Mouse (Mus musculus) heart, postnatal 0 days (tissue): ENCODE results near the gene Abcd2. TPM values are rescaled to one million over a fixed set of nuclear protein-coding genes. Genes with fewer than 3 reads are reported as not detected.

Experiments used
- ATAC-seq: fragments of 200-750 bp; cut with Nextera tagmentation; 2 replicates; pipeline ENCODE4 v1.8.0; 2017; ENCODE audit warnings: low read depth, moderate number of reproducible peaks, moderate library complexity; ENCODE audit not compliant: insufficient read depth
- DNase-seq: peaks from one replicate; pipeline ENCODE4 v3.0.0-alpha.2; 2016; ENCODE audit warnings: low spot score
- H3K27ac ChIP-seq: fragments of 300-500 bp; sonication (generic); 2 replicates; pipeline ENCODE4 v1.5.1; 2014; ENCODE audit warnings: low read depth, mild to moderate bottlenecking
- H3K27me3 ChIP-seq: fragments of 300-500 bp; sonication (generic); 2 replicates; pipeline ENCODE4 v1.6.1; 2014; ENCODE audit warnings: low read length, mixed read lengths; ENCODE audit not compliant: control insufficient read depth, insufficient read depth
- H3K36me3 ChIP-seq: fragments of 300-500 bp; sonication (generic); replicated peaks from 2 replicates; pipeline ENCODE4 v1.6.1; 2014; ENCODE audit warnings: low read length, mixed read lengths; ENCODE audit not compliant: control insufficient read depth, insufficient read depth
- H3K4me1 ChIP-seq: fragments of 300-500 bp; sonication (generic); 2 replicates; pipeline ENCODE4 v1.6.1; 2014; ENCODE audit warnings: antibody characterized with exemption; ENCODE audit not compliant: control insufficient read depth, insufficient read depth
- H3K4me2 ChIP-seq: fragments of 300-500 bp; sonication (generic); 2 replicates; pipeline ENCODE4 v1.6.1; 2014; ENCODE audit warnings: low read depth, mild to moderate bottlenecking, low read length, moderate library complexity
- H3K4me3 ChIP-seq: fragments of 300-500 bp; sonication (generic); 2 replicates; pipeline ENCODE4 v1.5.1; 2014; ENCODE audit warnings: low read depth, low read length
- H3K9ac ChIP-seq: fragments of 300-500 bp; sonication (generic); replicated peaks from 2 replicates; pipeline ENCODE4 v1.6.1; 2014; ENCODE audit warnings: low read depth, low read length, mixed read lengths
- H3K9me3 ChIP-seq: fragments of 300-500 bp; sonication (generic); replicated peaks from 2 replicates; pipeline ENCODE4 v1.6.1; 2016; ENCODE audit warnings: low read length; ENCODE audit not compliant: control insufficient read depth
- CTCF ChIP-seq: IDR thresholded peaks from 2 replicates; pipeline ENCODE4 v1.5.1; 2016; ENCODE audit warnings: antibody characterized with exemption, control low read depth, low read depth
- EP300 ChIP-seq: IDR thresholded peaks from 2 replicates; pipeline ENCODE4 v1.6.1; 2016; ENCODE audit warnings: antibody characterized with exemption, low read depth
- WGBS: fragments of 180-500 bp; shearing (Covaris S2); extraction: QIAGEN DNeasy Blood & Tissue Kit; methylation state at CpG from one replicate; pipeline ENCODE4 v1.1.7; 2014; 5-methylcytosine and 5-hydroxymethylcytosine counted together
- polyA plus RNA-seq: library from polyadenylated mRNA; unstranded; fragments of >200 nt; fragmentation: Nextera tagmentation; extraction: Ambion mirVana; gene quantifications from 2 replicates; pipeline ENCODE4 v1.2.1, GENCODE M21; 2015
- total RNA-seq: library from RNA; depleted of rRNA; stranded (reverse); fragments of >200 nt; gene quantifications from 2 replicates; pipeline ENCODE4 v1.2.3, GENCODE M21; 2014; ENCODE audit warnings: low replicate concordance; rRNA removed

Abcd2 gene
- total and polyA plus RNA-seq, 2 experiments from 2014 or later, result 0.38 to 1.2 TPM

- DNase-seq (no peak), ATAC-seq (no peak)
- no peak for TF ChIP-seq EP300
- no peak for TF ChIP-seq CTCF
- Histone ChIP-seq H3K9me3 (no peaks in the 10 kb centered on the region), H3K4me2 (no peak overlapping the region), H3K4me1 (no peaks in the 10 kb centered on the region), H3K27me3 (no peaks in the 10 kb centered on the region), H3K4me3 (no peak overlapping the region), H3K36me3 (no peaks in the 10 kb centered on the region), H3K9ac (no peak overlapping the region), H3K27ac (no peak overlapping the region)
- WGBS, result 88% methylated on average over 5 of the region's 5 CpGs
Observed at GRCm38 (mm10) chr15:91108102-91108659, 83.4 kb downstream of the Abcd2 start.

- ATAC-seq, result no peak
- H3K9ac ChIP-seq, result no peak overlapping the region
- H3K27me3 ChIP-seq, result no peaks in the 10 kb centered on the region
- no peaks in the 10 kb centered on the region for H3K36me3 ChIP-seq
- H3K27ac ChIP-seq, result no peak overlapping the region
- no peaks in the 10 kb centered on the region for H3K9me3 ChIP-seq
- no peak overlapping the region for H3K4me3 ChIP-seq
- TF ChIP-seq CTCF (no peak), EP300 (no peak)
- 27% methylated on average over 3 of the region's 3 CpGs for WGBS
- no peaks in the 10 kb centered on the region for H3K4me1 ChIP-seq
- DNase-seq, result peak; percentile 20
- H3K4me2 ChIP-seq, result no peak overlapping the region
Observed at GRCm38 (mm10) chr15:91104934-91105333, 86.7 kb downstream of the Abcd2 start.

- TF ChIP-seq EP300, result no peak
- TF ChIP-seq CTCF, result no peak
- Histone ChIP-seq H3K4me1 (no peaks in the 10 kb centered on the region), H3K4me2 (no peak overlapping the region), H3K9ac (no peak overlapping the region), H3K27me3 (no peaks in the 10 kb centered on the region), H3K4me3 (no peak overlapping the region), H3K9me3 (no peaks in the 10 kb centered on the region), H3K27ac (no peak overlapping the region), H3K36me3 (no peaks in the 10 kb centered on the region)
- ATAC-seq (no peak), DNase-seq (no peak)
- 93% methylated on average over 1 of the region's 1 CpGs for WGBS
Observed at GRCm38 (mm10) chr15:91104276-91104675, 87.3 kb downstream of the Abcd2 start.

DNA sequence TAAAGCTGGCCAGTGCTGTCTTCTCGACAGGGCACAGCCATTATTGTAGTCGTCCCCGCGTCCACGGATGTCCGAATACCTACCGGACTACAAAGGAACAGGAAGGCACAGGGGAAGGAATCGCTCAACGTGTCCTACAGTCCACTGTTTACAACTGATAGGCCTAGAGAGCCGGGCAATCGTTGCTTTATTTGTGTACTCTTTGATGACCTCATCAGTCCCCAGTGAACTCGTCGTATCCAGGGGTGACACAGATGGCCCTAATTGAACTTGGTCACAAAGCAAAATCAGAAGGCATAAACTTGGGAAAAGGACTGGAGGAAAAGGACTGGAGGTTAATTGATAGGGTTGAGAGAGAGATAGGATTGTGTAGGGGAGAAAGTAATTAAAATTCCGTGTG lies 87.8 kb downstream of the Abcd2 start:
- no peak overlapping the region for H3K9ac ChIP-seq
- DNase-seq (no peak), ATAC-seq (no peak)
- H3K9me3 ChIP-seq, result no peaks in the 10 kb centered on the region
- H3K4me1 ChIP-seq, result no peaks in the 10 kb centered on the region
- no peaks in the 10 kb centered on the region for H3K36me3 ChIP-seq
- 64% methylated on average over 14 of the region's 14 CpGs for WGBS
- no peak overlapping the region for H3K4me3 ChIP-seq
- no peak overlapping the region for H3K4me2 ChIP-seq
- H3K27me3 ChIP-seq, result no peaks in the 10 kb centered on the region
- H3K27ac ChIP-seq, result no peak overlapping the region
- TF ChIP-seq CTCF (no peak), EP300 (no peak)

GRCm38 (mm10) chr15:91103305-91103704 lies 88.3 kb downstream of the Abcd2 start:
- Histone ChIP-seq H3K4me3 (no peak overlapping the region), H3K27me3 (no peaks in the 10 kb centered on the region), H3K4me2 (no peak overlapping the region), H3K9me3 (no peaks in the 10 kb centered on the region), H3K4me1 (no peaks in the 10 kb centered on the region), H3K27ac (no peak overlapping the region), H3K36me3 (no peaks in the 10 kb centered on the region), H3K9ac (no peak overlapping the region)
- no peak for DNase-seq
- WGBS, result 83% methylated on average over 8 of the region's 8 CpGs
- no peak for ATAC-seq
- TF ChIP-seq CTCF (no peak), EP300 (no peak)

- H3K4me1 ChIP-seq, result no peaks in the 10 kb centered on the region
- ATAC-seq (no peak), DNase-seq (no peak)
- no peak overlapping the region for H3K4me2 ChIP-seq
- no peak overlapping the region for H3K9ac ChIP-seq
- no peaks in the 10 kb centered on the region for H3K36me3 ChIP-seq
- H3K27ac ChIP-seq, result no peak overlapping the region
- H3K27me3 ChIP-seq, result no peaks in the 10 kb centered on the region
- 85% methylated on average over 6 of the region's 6 CpGs for WGBS
- no peak overlapping the region for H3K4me3 ChIP-seq
- no peak for TF ChIP-seq CTCF
- H3K9me3 ChIP-seq, result no peaks in the 10 kb centered on the region
Observed at GRCm38 (mm10) chr15:91096606-91097005, 95.0 kb downstream of the Abcd2 start.

Other genes starting within 250 kb of the Abcd2 start
- gene Kif21a, start 141.9 kb downstream of the Abcd2 start, total RNA-seq, result 3.2 and 4.0 TPM in 2 replicates
- gene Kif21a, start 141.9 kb downstream of the Abcd2 start, polyA plus RNA-seq, result 3.3 and 3.6 TPM in 2 replicates
- gene CN725425, start 7.7 kb upstream of the Abcd2 start, total RNA-seq, result not detected in 2 replicates
- not detected in 2 replicates for gene CN725425, start 7.7 kb upstream of the Abcd2 start, polyA plus RNA-seq